Mouse (Mus musculus) ovary, adult 18-20 months (tissue): Measurements from ENCODE around the gene Pdzrn4.

ENCODE experiments used
- DNase-seq: peaks from one replicate; pipeline ENCODE4 v3.0.0; 2022; ENCODE audit warnings: low spot score, mixed read lengths

The Pdzrn4 gene

DNA sequence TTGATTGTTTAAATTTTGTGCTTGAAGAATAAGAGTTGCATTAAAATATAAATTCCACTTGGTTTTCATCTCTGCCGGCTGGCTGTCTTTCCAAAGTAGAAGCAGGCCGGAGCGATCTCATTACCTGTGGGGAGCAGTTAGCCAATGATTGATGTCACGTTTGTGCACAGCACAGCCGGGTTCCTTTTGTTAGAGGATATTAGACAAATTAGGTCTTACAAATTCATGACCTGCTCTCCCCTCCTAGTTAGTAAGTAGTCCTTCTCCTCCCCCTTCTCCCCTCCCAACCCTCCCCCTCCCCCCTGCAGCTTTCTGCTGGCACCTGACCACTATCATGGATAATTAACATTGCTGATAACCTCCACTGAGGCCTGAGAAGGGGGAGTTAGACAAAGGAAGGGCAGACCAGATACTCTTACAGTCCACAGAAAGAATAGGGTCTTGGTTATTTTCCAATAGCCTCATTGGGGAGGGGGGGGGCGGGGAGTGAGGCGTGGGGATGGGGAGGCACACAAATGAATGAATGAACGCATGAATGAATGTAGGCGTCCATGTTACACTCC lies 103.7 kb downstream of the Pdzrn4 start:
- no peak for DNase-seq

DNA sequence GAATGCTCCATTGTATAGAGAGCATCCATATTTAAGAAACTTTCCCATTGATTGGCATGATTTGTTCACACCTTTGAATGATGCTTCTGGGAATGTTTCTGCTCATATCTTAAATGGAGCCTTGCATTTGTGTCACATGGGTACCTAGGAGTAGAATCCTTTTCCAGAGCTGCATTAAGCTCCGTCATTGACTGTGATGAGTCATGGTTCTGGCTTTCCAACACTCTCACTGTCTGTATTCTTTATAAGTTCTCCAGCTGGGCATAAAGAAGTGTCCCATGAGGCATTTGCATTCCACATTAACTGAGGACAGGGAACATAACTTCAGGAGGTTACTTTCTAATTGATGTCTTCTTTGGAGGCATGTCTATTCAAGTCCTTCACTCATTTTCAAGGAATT lies 106.1 kb downstream of the Pdzrn4 start:
- DNase-seq, result no peak

GRCm38 (mm10) chr15:92509372-92509771 lies 112.7 kb downstream of the Pdzrn4 start:
- no peak for DNase-seq

DNA sequence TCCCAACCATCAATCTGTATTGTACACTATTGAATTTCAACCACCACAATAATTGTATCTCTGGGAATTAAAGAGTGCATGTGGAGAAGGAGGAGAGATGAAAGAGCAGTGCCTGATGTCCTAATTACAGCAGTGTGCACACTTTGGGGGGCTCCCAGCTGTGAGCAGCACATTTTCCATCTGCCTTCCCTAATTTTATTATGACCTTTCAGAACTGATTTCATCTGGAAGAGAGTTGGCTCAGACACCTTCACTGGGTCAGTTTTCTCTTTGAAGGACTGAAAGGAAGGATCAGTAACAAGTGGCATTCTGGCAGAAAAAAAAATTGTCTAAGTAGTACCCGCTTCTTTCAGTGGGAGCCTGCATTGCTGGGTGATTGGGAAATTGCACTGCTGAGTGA lies 119.0 kb downstream of the Pdzrn4 start:
- no peak for DNase-seq

- no peak for DNase-seq
Observed at GRCm38 (mm10) chr15:92520677-92521225, 124.1 kb downstream of the Pdzrn4 start.

- DNase-seq, result no peak
Observed at GRCm38 (mm10) chr15:92521686-92522085, 125.0 kb downstream of the Pdzrn4 start.

DNA sequence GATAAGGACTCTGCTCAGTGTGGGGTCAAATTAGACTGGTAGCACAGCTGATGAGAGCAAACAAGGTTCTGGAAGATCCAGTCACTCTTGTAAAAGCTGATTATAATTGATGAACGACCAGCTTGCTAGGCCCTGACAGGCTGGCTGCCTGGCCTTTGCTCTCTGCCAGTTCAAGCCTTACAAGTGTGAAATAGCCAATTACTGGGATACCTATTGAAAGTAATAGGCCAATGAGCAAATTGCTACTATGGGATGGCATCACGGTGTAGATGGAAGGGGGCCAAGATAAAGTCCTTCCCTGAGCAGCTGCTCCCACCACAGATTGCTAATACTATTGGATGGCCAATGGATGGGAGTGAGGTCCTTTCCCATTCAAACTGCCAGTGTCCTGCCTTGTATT lies 128.2 kb downstream of the Pdzrn4 start:
- DNase-seq, result no peak

DNA sequence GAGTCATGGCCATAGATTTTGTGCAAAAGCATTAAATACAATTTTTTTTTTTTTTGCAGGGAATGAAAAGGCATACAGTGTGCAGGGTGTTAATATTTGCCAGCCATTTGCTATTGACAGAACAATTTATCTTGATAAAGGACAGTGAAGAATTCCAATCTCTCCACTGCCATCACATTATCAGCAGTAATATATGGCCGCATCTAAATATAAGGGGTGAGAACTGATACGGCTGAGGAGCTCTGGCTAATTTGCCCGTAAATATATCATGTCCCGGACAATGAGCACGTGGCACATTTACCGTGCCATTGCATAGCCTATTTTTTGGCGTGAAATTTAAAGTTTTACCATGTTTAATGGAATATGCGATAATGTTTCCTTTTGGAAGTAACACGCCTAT lies 128.7 kb downstream of the Pdzrn4 start:
- DNase-seq, result no peak

DNA sequence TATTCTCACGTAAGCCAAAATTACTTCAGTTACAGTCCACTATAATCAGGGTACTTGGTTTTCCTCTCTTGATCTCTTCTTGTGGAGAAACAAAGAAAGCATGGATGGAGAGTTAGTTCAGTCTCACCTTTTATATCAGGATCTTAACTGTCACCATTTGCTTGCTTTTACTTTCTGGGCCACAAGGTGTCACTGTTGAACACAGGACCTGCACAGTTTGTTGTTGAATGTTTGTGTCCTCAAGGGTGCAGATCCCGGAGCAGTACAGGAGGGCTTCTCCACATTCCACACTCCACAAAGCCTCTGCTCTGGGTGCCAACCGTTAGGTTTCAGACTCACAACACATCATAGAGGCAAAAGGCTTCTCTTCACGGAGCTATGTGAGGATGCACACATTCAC lies 130.1 kb downstream of the Pdzrn4 start:
- no peak for DNase-seq

GRCm38 (mm10) chr15:92543252-92543651 lies 146.6 kb downstream of the Pdzrn4 start:
- no peak for DNase-seq

DNA sequence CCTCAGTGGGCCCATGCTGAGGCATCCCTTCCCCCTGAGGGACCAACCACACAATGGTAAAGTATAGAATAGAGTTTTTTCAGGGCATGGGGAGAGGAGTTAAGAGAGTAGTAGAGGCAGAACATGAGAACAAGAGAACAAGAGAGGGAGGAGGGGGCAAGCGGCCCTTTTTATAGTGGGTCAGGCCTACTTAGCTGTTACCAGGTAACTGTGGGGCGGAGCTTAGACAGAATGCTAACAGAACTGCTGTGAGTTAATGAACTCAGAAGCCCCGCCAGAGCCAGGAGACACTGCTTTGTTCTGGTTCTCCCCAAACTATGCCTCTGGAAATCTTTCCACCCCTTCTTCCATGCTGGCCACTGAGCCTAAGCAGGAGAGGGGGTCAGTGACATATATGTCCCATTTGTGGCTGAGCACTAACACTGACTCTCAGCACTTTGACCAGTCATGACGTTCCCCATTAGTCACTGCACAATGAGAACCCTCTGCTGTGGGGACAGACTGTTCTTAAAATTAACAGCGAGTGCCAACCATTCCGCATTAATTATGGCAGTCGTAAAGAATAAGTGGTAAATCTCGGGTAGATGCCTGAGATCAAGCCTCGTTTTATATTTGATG lies 150.7 kb downstream of the Pdzrn4 start:
- no peak for DNase-seq

GRCm38 (mm10) chr15:92555012-92555574 lies 158.4 kb downstream of the Pdzrn4 start:
- no peak for DNase-seq

- no peak for DNase-seq
Observed at GRCm38 (mm10) chr15:92555716-92556115, 159.0 kb downstream of the Pdzrn4 start.

DNA sequence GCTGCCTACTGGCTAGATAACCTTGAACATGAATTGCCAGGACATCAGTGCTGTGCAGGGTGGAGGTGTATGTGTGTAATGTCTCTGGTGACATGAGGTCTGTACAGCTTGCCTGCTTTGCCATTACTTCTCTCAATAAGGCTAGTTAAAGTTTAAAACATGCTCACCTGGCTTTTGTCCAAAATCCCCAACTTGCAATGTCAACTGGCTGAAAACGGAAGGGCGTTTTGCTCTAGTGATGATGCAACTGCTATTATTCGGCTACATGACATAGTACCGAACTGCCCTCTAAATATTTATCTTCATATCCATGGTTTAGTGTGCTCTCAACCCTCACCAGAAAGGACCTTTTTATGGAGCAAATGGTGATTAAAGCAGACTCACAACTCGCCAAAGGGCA lies 161.9 kb downstream of the Pdzrn4 start:
- DNase-seq, result no peak

DNA sequence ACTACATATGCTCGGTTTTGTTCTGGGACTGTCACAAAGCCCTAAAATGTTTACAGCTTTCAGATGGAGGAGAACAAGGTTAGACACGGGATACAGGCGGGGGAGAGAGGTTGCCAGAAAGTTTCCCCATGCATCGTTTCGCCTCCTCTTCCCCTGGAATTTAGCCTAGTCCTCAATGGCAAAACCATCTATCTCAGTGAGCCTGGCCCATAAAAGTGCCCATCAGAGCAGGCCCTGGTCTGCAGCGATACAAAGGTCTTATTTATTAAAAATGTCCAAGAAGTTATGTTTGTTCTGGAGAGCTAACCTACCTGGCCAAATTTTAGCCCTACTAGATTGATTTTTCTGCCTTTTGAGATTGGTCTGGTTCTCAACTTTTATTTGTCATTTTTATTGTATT lies 165.5 kb downstream of the Pdzrn4 start:
- no peak for DNase-seq

- DNase-seq, result no peak
Observed at GRCm38 (mm10) chr15:92563576-92563975, 166.9 kb downstream of the Pdzrn4 start.

GRCm38 (mm10) chr15:92570526-92571243 lies 174.0 kb downstream of the Pdzrn4 start:
- no peak for DNase-seq

DNA sequence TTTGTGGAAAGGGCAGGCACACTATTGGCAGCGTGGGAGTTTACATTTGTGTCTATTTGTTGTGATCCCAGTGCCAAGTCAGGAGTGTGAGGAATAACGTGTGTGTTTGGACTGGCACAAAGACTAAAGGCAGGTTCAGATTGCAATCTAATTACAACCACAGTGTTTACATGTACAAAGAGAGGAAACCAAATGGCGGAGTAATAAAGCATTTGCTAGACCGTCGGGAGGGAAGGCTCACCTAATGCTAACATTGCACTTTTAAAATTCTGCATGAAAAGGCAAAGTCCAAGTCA lies 174.5 kb downstream of the Pdzrn4 start:
- no peak for DNase-seq

GRCm38 (mm10) chr15:92577476-92577875 lies 180.8 kb downstream of the Pdzrn4 start:
- DNase-seq, result no peak

DNA sequence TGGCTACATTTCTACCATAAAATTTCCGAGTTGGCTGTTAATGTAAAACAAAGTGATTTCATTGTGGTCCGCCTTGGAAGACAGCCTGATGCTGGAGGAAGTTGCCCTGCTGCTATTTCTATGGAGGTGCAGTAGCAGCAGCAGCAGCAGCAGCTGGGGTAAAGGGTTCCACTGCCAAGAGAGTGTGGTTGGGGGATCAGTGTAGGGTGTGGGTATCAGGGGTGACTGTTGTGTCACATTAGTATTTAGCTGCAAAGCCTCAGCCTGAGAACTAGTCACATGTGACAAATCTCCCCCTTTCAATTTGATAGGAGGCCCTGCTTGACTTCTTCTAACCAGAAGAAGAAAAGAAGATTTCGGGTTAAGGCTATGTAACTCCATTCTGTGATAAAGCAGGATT lies 183.5 kb downstream of the Pdzrn4 start:
- no peak for DNase-seq

DNA sequence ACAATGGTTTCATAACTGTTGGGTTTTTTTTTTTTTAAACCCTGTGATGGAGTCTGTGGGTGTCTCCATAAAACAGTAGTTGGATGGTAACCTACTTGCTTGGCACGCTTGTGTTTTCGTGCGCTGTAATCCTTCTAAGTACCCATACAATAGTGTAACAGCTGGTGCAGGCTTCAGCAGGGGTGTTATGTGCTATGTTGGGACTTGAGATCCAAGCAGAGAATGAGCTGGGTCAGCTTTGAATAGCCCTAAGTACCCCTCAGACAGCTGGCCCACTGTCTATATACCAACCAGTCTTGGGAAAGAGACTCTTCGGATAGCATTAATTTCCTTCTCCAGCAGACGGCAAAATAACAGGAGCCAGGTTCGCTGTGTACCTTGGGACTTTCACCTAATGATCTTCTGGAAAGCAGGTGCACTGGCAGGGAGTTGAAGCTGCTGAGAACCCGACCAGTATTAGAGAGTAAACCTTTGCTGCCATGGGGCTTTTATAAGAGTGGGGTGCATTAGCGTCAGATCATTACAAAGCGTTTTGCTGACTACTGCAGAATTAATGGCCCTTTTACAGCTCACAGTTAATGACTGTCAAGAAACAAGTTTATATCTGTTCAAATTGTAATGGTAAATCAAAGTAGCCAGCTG lies 184.2 kb downstream of the Pdzrn4 start:
- DNase-seq, result no peak

DNA sequence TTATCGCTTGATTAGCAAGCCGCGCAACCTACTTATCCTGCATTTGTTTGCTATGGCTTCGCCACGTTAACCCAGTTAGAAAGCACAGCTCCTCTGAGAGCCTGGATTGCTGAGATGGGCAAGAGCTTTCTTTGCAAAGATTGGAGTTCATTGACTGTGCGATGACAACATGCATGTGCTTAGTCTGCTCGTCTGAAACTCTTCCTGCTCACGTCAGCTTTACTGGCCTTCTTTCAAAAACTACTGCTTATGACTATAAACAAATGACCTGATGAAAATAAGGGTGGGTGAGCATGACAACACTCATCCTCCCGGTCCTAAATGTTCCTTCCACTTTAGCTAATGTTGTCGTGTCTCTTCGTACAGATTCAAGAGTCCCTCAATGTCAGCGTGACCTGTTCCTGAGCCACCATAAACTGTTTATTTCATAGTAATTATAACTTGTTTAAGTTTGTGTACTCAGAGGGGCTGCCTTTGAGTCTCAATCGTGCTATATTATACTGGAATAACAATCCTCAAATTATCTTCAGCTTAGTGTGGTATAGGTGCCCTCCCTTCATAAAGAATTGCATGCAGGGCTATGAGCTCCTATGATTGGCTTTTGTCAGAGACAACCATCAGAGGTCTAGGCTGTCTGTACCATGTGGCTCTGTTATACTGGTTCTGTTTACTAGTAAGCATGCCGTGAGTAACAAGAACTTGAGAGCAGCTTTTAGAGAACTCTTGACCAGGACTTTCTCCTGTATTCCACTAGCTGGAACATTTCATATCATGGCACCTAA lies 187.9 kb downstream of the Pdzrn4 start:
- DNase-seq, result no peak
